Mouse (Mus musculus) lung, embryonic 16.5 days (tissue): ENCODE results near the gene Ovch2. TPM values are rescaled to one million over a fixed set of nuclear protein-coding genes. Genes with fewer than 3 reads are reported as not detected.
"Not testable (repeated sequence)": the region's sequence is repeated elsewhere in the genome, so short reads cannot be mapped to it uniquely, and the experiment has no call there.

Experiments used
- ATAC-seq: fragments of 200-750 bp; cut with Nextera tagmentation; 2 replicates; pipeline ENCODE4 v1.8.0; 2017; ENCODE audit warnings: low read depth, mild to moderate bottlenecking, moderate library complexity
- H3K27ac ChIP-seq: fragments of 300-500 bp; sonication (generic); 2 replicates; pipeline ENCODE4 v1.5.1; 2014; ENCODE audit warnings: mild to moderate bottlenecking, control low read depth, low read length
- H3K27me3 ChIP-seq: fragments of 300-500 bp; sonication (generic); 2 replicates; pipeline ENCODE4 v1.6.1; 2014; ENCODE audit warnings: low read depth, low read length, mixed read lengths; ENCODE audit not compliant: control insufficient read depth, insufficient read depth
- H3K36me3 ChIP-seq: fragments of 300-500 bp; sonication (generic); 2 replicates; pipeline ENCODE4 v1.6.1; 2014; ENCODE audit warnings: low read length; ENCODE audit not compliant: control insufficient read depth, insufficient read depth
- H3K4me1 ChIP-seq: fragments of 300-500 bp; sonication (generic); replicated peaks from 2 replicates; pipeline ENCODE4 v1.6.1; 2014; ENCODE audit warnings: low read length, mixed read lengths; ENCODE audit not compliant: control insufficient read depth, insufficient read depth
- H3K4me2 ChIP-seq: fragments of 300-500 bp; sonication (generic); 2 replicates; pipeline ENCODE4 v1.6.1; 2014; ENCODE audit warnings: low read depth, low read length, control low read depth
- H3K4me3 ChIP-seq: fragments of 300-500 bp; sonication (generic); 2 replicates; pipeline ENCODE4 v1.5.1; 2014; ENCODE audit warnings: mild to moderate bottlenecking, low read length, control low read depth
- H3K9ac ChIP-seq: fragments of 300-500 bp; sonication (generic); 2 replicates; pipeline ENCODE4 v1.6.1; 2014; ENCODE audit warnings: low read length, control low read depth
- H3K9me3 ChIP-seq: fragments of 300-500 bp; sonication (generic); 2 replicates; pipeline ENCODE4 v1.6.1; 2016; ENCODE audit warnings: low read length; ENCODE audit not compliant: control insufficient read depth
- WGBS: fragments of 180-500 bp; shearing (Covaris S2); extraction: QIAGEN DNeasy Blood & Tissue Kit; methylation state at CpG from one replicate; pipeline ENCODE4 v1.1.7; 2014; 5-methylcytosine and 5-hydroxymethylcytosine counted together
- polyA plus RNA-seq: library from polyadenylated mRNA; unstranded; fragments of >200 nt; fragmentation: Nextera tagmentation; extraction: Ambion mirVana; gene quantifications from 2 replicates; pipeline ENCODE4 v1.2.1, GENCODE M21; 2015

Gene Ovch2
- not detected in 2 replicates for polyA plus RNA-seq

GRCm38 (mm10) chr7:107801108-107801507, at the start of gene Ovch2:
Ovch2 (minus strand) TSS chr7:107801208.
- 92% methylated on average over 2 of the region's 2 CpGs for WGBS
- ATAC-seq, result no peak
- no peak within 1 kb of the TSS for H3K4me2 ChIP-seq

GRCm38 (mm10) chr7:107847390-107847789, 46.4 kb upstream of the Ovch2 start, which contains the start of gene Olfr470:
Olfr470 (minus strand) TSS chr7:107847490.
- not testable (repeated sequence) for H3K4me1 ChIP-seq, ATAC-seq, H3K4me2 ChIP-seq, H3K27me3 ChIP-seq, H3K36me3 ChIP-seq, H3K9me3 ChIP-seq, H3K4me3 ChIP-seq, H3K9ac ChIP-seq, H3K27ac ChIP-seq
- 71% methylated on average over 1 of the region's 1 CpGs for WGBS

More at GRCm38 (mm10) chr7:107801108-107801507, at the start of gene Ovch2:
- H3K36me3 ChIP-seq, result no peaks in the 10 kb centered on the region
- no peak within 1 kb of the TSS for H3K4me3 ChIP-seq
- H3K9me3 ChIP-seq, result no peaks in the 10 kb centered on the region; the same call in 1 of the 2 replicates
- H3K27me3 ChIP-seq, result no peaks in the 10 kb centered on the region
- no peak within 1 kb of the TSS for H3K27ac ChIP-seq
- no peaks in the 10 kb centered on the region for H3K4me1 ChIP-seq
- no peak within 1 kb of the TSS for H3K9ac ChIP-seq

DNA sequence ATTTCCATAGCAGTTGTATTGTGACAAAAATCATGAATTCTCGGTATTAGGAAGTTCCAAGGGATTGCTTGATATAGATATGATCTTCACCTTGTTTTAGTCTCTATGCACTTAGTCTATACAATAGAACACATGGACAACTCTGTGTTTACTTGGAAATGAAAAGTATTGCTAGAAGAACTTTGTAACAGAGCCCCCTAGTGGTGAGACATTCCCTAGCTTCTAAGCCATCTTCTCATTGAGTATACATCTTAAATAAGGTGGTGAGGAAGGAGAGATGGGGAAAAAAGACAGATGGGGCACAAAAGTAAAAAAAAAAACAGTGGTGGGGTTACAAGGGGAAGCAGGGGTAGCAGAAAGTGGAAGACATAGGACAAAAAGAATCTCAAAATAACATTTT, 40.7 kb upstream of the Ovch2 start:
- ATAC-seq, result no peak
- no peaks in the 10 kb centered on the region for H3K9me3 ChIP-seq
- H3K4me1 ChIP-seq, result no peaks in the 10 kb centered on the region
- H3K27me3 ChIP-seq, result no peaks in the 10 kb centered on the region
- no peak overlapping the region for H3K27ac ChIP-seq
- no peak overlapping the region for H3K4me2 ChIP-seq
- H3K36me3 ChIP-seq, result no peaks in the 10 kb centered on the region
- 70% methylated on average over 1 of the region's 1 CpGs for WGBS
- H3K4me3 ChIP-seq, result no peak overlapping the region
- no peak overlapping the region for H3K9ac ChIP-seq

DNA sequence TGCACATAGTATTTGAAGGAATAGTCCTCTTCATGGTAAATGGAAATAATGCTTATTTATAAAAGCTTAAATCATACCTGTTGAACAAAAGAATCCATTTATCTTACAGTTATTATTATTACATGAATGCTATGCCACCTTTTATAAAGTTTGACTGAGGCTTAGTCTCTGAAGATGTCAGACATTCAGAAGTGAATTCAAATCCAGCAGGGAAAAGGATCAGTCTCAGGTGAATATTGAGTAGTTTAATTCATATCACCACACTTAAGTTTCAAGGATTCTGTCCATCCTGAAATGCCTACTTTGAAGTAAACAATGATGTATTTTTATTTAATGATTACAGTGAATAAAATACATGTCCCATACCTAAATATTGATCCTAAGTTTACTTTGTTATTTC, 24.4 kb upstream of the Ovch2 start, which contains the start of gene Olfr469:
Gene Olfr469, minus strand, starts transcription at position 101 of the 400 bp plus-strand sequence.
- H3K27ac ChIP-seq, ATAC-seq, H3K9me3 ChIP-seq, H3K4me3 ChIP-seq, H3K9ac ChIP-seq, H3K27me3 ChIP-seq, H3K4me2 ChIP-seq, H3K4me1 ChIP-seq, H3K36me3 ChIP-seq: not testable (repeated sequence)

GRCm38 (mm10) chr7:107823867-107824266, 22.9 kb upstream of the Ovch2 start:
- not testable (repeated sequence) for H3K27me3 ChIP-seq, H3K27ac ChIP-seq, H3K4me2 ChIP-seq, H3K4me1 ChIP-seq, H3K4me3 ChIP-seq, H3K9me3 ChIP-seq, ATAC-seq, H3K9ac ChIP-seq, H3K36me3 ChIP-seq
- WGBS, result 46% methylated on average over 2 of the region's 2 CpGs

DNA sequence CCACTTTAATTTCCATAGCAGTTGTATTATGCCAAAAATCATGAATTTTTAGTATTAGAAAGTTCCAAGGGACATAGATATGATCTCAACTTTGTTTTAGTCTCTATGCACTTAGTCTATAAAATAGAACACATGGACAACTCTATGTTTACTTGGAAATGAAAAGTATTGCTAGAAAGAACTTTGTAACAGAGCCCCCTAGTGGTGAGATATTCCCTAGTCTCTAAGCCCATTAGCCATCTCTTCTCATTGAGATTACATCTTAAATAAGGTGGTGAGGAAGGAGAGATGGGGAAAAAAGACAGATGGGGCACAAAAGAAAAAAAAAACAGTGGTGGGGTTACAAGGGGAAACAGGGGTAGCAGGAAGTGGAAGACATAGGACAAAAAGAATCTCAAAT, 18.4 kb upstream of the Ovch2 start:
- Histone ChIP-seq H3K36me3 (no peaks in the 10 kb centered on the region), H3K4me3 (no peak overlapping the region), H3K9ac (no peak overlapping the region), H3K4me2 (no peak overlapping the region), H3K27me3 (no peaks in the 10 kb centered on the region), H3K9me3 (no peaks in the 10 kb centered on the region), H3K27ac (no peak overlapping the region), H3K4me1 (no peaks in the 10 kb centered on the region)
- ATAC-seq, result no peak

- no peak for ATAC-seq
- Histone ChIP-seq H3K27ac (no peak within 1 kb of the TSS), H3K9me3 (peaks cover 2% of the 10 kb centered on the region; the same call in 1 of the 2 replicates)
Observed at GRCm38 (mm10) chr7:107811963-107812362, 11.0 kb upstream of the Ovch2 start, which contains the start of gene Olfr467. Olfr467 (plus strand) TSS chr7:107812263.

GRCm38 (mm10) chr7:107802138-107802537, 1.1 kb upstream of the Ovch2 start:
- Histone ChIP-seq H3K27ac (no peak overlapping the region), H3K36me3 (no peaks in the 10 kb centered on the region), H3K4me2 (no peak overlapping the region), H3K9ac (no peak overlapping the region), H3K4me1 (no peaks in the 10 kb centered on the region), H3K4me3 (no peak overlapping the region), H3K27me3 (no peaks in the 10 kb centered on the region), H3K9me3 (no peaks in the 10 kb centered on the region; the same call in 1 of the 2 replicates)
- no peak for ATAC-seq
- WGBS, result 69% methylated on average over 3 of the region's 3 CpGs

More at GRCm38 (mm10) chr7:107811963-107812362, 11.0 kb upstream of the Ovch2 start, which contains the start of gene Olfr467:
- H3K4me3 ChIP-seq, result no peak within 1 kb of the TSS
- no peak within 1 kb of the TSS for H3K9ac ChIP-seq
- no peaks in the 10 kb centered on the region for H3K4me1 ChIP-seq
- no peaks in the 10 kb centered on the region for H3K36me3 ChIP-seq
- H3K27me3 ChIP-seq, result no peaks in the 10 kb centered on the region
- H3K4me2 ChIP-seq, result no peak within 1 kb of the TSS

GRCm38 (mm10) chr7:107796500-107796899, 4.5 kb downstream of the Ovch2 start:
- H3K27ac ChIP-seq, result no peak overlapping the region
- no peaks in the 10 kb centered on the region for H3K4me1 ChIP-seq
- H3K4me3 ChIP-seq, result no peak overlapping the region
- WGBS, result 74% methylated on average over 2 of the region's 2 CpGs
- H3K9me3 ChIP-seq, result no peaks in the 10 kb centered on the region
- H3K4me2 ChIP-seq, result no peak overlapping the region
- H3K36me3 ChIP-seq, result no peaks in the 10 kb centered on the region
- no peaks in the 10 kb centered on the region for H3K27me3 ChIP-seq
- no peak overlapping the region for H3K9ac ChIP-seq
- ATAC-seq, result no peak
